Mouse (Mus musculus): Measurements from ENCODE around the gene Cfap206. TPM values are rescaled to one million over a fixed set of nuclear protein-coding genes. Genes with fewer than 3 reads are reported as not detected.

Cfap206 gene
- polyA plus RNA-seq, 1 experiment from 2014 or later: 3.4 TPM

DNA sequence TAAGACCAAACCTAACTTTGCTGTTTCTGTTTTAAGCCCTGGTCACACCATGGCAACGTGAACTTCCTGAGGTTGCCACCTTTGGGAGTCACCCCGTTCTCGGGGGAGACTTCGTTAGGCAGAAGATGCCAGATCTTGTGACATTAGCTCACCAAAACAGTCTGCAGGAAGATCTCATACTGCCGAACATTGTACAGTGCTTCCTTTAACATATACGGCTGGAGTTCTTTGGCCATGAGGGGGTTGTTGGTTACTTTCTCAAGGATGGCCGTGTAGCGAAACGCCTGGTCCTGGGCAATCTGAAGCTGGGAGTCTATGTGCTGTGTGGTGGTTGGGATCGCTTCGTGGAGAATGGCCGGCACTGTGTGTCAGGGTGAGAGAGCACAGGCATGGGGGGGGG is 10.6 kb downstream of the Cfap206 start:
- no peak overlapping the region for H3K27ac ChIP-seq (replicated peaks)
- no peaks in the 10 kb centered on the region for H3K4me1 ChIP-seq (replicated peaks)
- no peak for ATAC-seq (ENCODE audit: low FRiP score, low read depth)
- no peak overlapping the region for H3K4me3 ChIP-seq
- H3K9ac ChIP-seq: no peak overlapping the region
- no peak overlapping the region for H3K4me2 ChIP-seq
- H3K9me3 ChIP-seq: no peaks in the 10 kb centered on the region
- 97% methylated on average over 12 of the region's 12 CpGs for WGBS
- no peaks in the 10 kb centered on the region for H3K36me3 ChIP-seq
- no peaks in the 10 kb centered on the region for H3K27me3 ChIP-seq

DNA sequence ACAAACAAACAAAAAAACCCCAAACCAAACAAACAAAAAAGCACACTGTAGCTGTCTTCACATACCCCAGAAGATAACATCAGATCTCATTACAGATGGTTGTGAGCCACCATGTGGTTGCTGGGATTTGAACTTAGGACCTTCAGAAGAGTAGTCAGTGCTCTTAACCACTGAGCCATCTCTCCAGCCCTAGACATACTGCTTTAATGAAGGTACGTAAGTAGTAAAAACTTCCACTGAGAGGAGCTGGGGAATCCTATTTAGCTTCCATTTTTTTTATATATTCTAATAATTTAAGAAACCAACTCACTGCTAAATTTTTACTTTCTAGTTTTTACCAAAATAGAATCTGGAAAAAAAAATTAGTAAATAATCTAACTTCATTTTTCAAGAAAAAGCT is 14.9 kb downstream of the Cfap206 start:
- Histone ChIP-seq H3K27ac (replicated peaks) (no peak overlapping the region), H3K4me3 (no peak overlapping the region), H3K36me3 (no peaks in the 10 kb centered on the region), H3K27me3 (no peaks in the 10 kb centered on the region), H3K4me2 (no peak overlapping the region), H3K9ac (no peak overlapping the region), H3K4me1 (replicated peaks) (no peaks in the 10 kb centered on the region), H3K9me3 (no peaks in the 10 kb centered on the region)
- WGBS: 93% methylated on average over 1 of the region's 1 CpGs
- ATAC-seq (ENCODE audit: low FRiP score, low read depth): no peak

DNA sequence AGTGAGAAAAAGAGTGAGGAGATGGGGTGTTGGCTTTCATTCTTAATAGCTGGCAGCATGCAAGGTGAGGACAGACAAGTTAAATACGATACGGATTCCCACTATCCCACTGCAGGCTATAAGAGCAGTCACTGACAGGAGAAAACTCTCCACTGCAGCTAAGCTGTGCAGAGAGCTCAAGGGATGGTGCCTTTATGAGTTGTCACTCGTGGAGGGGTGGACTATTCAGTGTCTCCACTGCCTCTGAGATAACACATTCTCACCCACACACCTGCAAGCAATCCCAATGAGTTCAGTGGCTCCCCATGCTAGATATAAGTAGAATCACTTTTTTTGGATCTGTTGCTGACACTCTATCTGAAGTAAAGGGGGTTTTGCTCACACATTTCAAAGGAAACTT is 21.9 kb downstream of the Cfap206 start:
- ATAC-seq (ENCODE audit: low FRiP score, low read depth): no peak
- H3K4me3 ChIP-seq: no peak overlapping the region
- H3K4me1 ChIP-seq (replicated peaks): no peaks in the 10 kb centered on the region
- H3K9ac ChIP-seq: no peak overlapping the region
- no peak overlapping the region for H3K27ac ChIP-seq (replicated peaks)
- no peaks in the 10 kb centered on the region for H3K27me3 ChIP-seq
- H3K9me3 ChIP-seq: no peaks in the 10 kb centered on the region
- 89% methylated on average over 3 of the region's 3 CpGs for WGBS
- no peak overlapping the region for H3K4me2 ChIP-seq
- H3K36me3 ChIP-seq: no peaks in the 10 kb centered on the region

DNA sequence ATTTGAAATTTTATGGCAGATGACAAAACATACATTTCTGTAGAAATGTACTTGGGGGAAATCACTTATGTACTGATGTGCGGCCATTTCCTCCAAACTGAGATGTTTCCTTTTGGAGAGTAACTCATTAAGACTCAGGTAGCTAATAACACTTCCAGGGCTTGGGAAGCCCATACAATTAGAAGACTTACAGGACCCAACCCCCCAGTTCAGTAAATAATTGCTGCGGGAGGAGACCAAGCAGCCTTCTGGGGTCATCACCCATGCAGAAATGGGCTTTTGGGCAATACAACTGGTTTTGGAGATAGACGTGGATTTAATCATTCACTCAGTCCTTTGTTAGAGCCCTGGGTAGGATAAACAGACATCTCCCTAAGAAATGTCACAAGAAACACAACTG is 22.8 kb downstream of the Cfap206 start:
- H3K27me3 ChIP-seq: no peaks in the 10 kb centered on the region
- H3K9ac ChIP-seq: no peak overlapping the region
- no peak overlapping the region for H3K4me2 ChIP-seq
- no peaks in the 10 kb centered on the region for H3K36me3 ChIP-seq
- WGBS: 74% methylated on average over 3 of the region's 3 CpGs
- no peak for ATAC-seq (ENCODE audit: low FRiP score, low read depth)
- H3K4me3 ChIP-seq: no peak overlapping the region
- no peak overlapping the region for H3K27ac ChIP-seq (replicated peaks)
- H3K4me1 ChIP-seq (replicated peaks): no peaks in the 10 kb centered on the region
- no peaks in the 10 kb centered on the region for H3K9me3 ChIP-seq

DNA sequence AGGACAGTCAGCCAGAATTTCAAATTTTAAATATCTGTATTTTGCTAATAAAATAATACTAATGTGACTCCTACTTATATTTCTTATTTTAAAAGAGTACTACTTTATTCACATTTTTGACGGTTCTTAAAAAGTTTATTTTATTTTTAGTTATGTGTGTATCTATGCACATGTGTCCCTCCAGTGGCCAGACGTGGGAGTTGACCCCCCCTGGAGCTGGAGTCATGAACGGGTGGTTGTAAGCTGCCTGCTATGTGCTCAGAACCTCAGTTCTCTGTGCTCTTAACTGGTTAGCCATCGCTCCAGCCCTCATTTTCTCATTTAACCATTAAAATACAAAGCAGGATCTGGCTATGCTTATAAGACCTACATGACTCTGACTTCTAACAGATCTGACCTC is 27.0 kb downstream of the Cfap206 start:
- Histone ChIP-seq H3K9me3 (no peaks in the 10 kb centered on the region), H3K27me3 (no peaks in the 10 kb centered on the region), H3K9ac (no peak overlapping the region), H3K36me3 (no peaks in the 10 kb centered on the region), H3K4me3 (no peak overlapping the region), H3K27ac (replicated peaks) (no peak overlapping the region), H3K4me1 (replicated peaks) (no peaks in the 10 kb centered on the region), H3K4me2 (no peak overlapping the region)
- 72% methylated on average over 4 of the region's 4 CpGs for WGBS
- ATAC-seq (ENCODE audit: low FRiP score, low read depth): no peak

DNA sequence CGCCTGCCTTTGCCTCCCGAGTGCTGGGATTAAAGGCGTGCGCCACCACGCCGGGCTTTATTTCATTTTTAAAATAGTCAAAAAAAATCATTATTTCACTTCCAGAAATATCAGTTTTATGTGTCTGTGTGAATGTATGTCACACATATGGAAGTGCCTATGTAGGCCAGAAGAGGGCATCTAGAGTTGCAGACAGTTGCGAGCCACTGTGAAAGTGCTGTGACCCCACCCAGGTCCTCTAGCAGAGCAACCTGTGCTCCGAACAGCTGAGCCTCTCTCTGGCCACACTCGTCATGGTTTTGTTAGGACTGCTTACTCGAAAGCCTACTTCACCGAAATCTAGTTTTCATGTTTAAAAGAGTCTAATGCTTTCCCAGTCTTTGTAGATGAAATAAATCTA is 27.8 kb downstream of the Cfap206 start:
- Histone ChIP-seq H3K4me3 (no peak overlapping the region), H3K4me1 (replicated peaks) (no peaks in the 10 kb centered on the region), H3K4me2 (no peak overlapping the region), H3K27me3 (no peaks in the 10 kb centered on the region), H3K27ac (replicated peaks) (no peak overlapping the region), H3K36me3 (no peaks in the 10 kb centered on the region), H3K9me3 (no peaks in the 10 kb centered on the region), H3K9ac (no peak overlapping the region)
- WGBS: 98% methylated on average over 11 of the region's 11 CpGs
- ATAC-seq (ENCODE audit: low FRiP score, low read depth): no peak

DNA sequence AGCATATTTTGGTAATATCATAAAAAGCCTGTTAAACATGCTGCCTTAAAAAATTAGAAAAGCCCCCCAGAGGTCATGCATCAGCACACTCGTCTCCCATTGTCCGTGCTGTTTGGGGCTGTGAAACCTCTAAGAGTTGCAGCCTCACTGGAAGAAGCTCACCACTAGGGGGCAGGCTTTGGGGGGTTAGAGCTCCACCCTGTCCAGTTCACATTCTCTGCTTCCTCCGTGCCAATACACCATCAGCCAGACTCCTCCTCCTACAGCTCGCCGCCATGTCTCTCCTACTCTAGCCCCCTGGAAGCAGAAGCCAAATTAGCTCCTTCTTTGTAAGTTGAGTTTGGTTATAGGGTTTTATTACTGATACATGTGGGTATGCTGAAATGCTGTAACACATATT is 28.5 kb downstream of the Cfap206 start:
- Histone ChIP-seq H3K9ac (no peak overlapping the region), H3K4me2 (no peak overlapping the region), H3K27ac (replicated peaks) (no peak overlapping the region), H3K9me3 (no peaks in the 10 kb centered on the region), H3K27me3 (no peaks in the 10 kb centered on the region), H3K36me3 (no peaks in the 10 kb centered on the region), H3K4me3 (no peak overlapping the region), H3K4me1 (replicated peaks) (no peaks in the 10 kb centered on the region)
- no peak for ATAC-seq (ENCODE audit: low FRiP score, low read depth)
- WGBS: 47% methylated on average over 5 of the region's 5 CpGs

DNA sequence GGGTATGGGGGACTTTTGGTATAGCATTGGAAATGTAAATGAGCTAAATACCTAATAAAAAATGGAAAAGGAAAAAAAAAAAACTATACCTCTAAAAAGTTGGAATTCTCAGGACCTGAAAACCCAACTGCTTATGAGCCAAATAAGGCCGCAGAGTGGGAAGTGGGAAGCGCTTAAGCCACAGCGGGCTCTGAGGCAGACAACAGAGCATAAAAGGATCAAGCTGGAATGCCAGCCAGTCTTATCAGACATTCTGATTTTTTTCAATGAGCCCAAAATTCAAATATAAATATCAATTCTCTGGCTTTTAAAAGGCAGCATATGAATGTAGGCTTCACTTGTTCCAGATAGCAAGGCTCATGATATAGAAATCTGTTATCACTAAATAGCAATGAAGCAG is 42.0 kb downstream of the Cfap206 start:
- Histone ChIP-seq H3K36me3 (no peaks in the 10 kb centered on the region), H3K4me1 (replicated peaks) (peaks cover 17% of the 10 kb centered on the region), H3K27me3 (no peaks in the 10 kb centered on the region), H3K27ac (replicated peaks) (peak overlapping the region; percentile 50; the same call in 1 of the 2 replicates), H3K4me2 (peak overlapping the region; percentile 59), H3K9ac (no peak overlapping the region), H3K4me3 (no peak overlapping the region), H3K9me3 (no peaks in the 10 kb centered on the region)
- 75% methylated on average over 3 of the region's 3 CpGs for WGBS
- no peak for ATAC-seq (ENCODE audit: low FRiP score, low read depth)

DNA sequence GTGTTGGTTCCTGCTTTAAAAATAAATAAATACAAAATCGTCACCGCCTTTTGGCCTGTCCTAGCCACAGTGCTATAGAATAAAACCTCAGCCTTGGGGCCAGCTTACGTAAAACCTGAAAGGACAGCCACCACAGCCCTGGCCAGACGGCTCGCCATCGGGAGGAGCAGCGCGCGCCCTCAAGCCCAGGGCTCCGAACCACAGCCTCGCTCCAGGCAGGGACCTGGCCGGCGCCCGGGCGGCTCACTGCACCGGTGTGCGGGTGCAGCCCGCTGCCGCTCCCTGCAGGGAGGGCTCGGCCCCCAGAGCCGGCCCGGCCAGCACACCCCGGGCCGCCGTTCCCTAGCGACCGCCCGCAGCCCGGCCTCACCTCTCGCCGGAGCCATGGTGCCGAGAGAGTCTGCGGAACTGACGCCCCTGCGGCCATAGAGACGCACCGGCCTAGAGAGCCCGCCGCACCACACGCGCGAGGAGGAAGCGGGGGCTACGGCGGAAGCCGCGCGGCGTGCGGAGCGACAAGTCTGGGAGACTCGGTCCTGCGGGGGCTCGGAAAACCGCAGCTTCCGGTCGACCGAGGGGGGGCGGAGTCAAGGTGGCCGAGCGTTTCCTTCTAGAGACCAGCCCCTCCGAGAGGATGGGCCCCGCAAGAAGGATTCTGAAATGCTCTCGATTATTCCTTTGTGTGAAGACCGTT is 43.0 kb downstream of the Cfap206 start, which contains the start of gene Slc35a1:
TSS of gene Slc35a1 (minus strand) at position 565 of the 694 bp plus-strand sequence.
- Histone ChIP-seq H3K4me1 (replicated peaks) (peaks cover 17% of the 10 kb centered on the region), H3K36me3 (peaks cover 9% of the 10 kb centered on the region), H3K4me2 (peak within 1 kb of the TSS; percentile 59), H3K27ac (replicated peaks) (peak within 1 kb of the TSS; percentile 98), H3K4me3 (peak within 1 kb of the TSS; percentile 98), H3K27me3 (no peaks in the 10 kb centered on the region), H3K9ac (peak within 1 kb of the TSS; percentile 99), H3K9me3 (no peaks in the 10 kb centered on the region)
- peak; percentile 99 for ATAC-seq (ENCODE audit: low FRiP score, low read depth)
- under 1% methylated on average over 65 of the region's 65 CpGs for WGBS

DNA sequence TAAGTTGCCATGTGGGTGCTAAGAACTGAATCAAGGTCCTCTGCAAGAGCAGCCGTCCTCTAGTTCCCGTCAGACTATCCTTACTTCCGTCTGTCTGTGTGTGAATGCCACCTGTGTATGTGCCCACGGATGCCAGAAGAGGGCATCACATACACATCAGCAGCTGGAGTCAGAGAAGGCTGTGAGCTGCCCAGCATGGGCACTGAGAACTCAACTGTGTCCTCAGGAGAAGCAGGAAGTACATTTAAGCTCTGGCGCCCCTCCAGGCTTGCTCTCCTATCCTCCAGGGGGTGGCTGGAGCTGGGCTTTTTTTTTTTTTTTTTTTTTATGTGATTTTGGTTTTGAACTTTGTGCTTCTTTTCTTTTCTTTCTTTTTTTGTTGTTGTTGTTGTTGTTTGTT is 49.5 kb downstream of the Cfap206 start:
- Histone ChIP-seq H3K27me3 (no peaks in the 10 kb centered on the region), H3K27ac (replicated peaks) (no peak overlapping the region), H3K4me1 (replicated peaks) (peaks cover 4% of the 10 kb centered on the region; the same call in 1 of the 2 replicates), H3K9me3 (no peaks in the 10 kb centered on the region), H3K4me2 (no peak overlapping the region), H3K36me3 (peaks cover 24% of the 10 kb centered on the region), H3K9ac (no peak overlapping the region), H3K4me3 (no peak overlapping the region)
- ATAC-seq (ENCODE audit: low FRiP score, low read depth): no peak
- WGBS: 90% methylated on average over 5 of the region's 5 CpGs

DNA sequence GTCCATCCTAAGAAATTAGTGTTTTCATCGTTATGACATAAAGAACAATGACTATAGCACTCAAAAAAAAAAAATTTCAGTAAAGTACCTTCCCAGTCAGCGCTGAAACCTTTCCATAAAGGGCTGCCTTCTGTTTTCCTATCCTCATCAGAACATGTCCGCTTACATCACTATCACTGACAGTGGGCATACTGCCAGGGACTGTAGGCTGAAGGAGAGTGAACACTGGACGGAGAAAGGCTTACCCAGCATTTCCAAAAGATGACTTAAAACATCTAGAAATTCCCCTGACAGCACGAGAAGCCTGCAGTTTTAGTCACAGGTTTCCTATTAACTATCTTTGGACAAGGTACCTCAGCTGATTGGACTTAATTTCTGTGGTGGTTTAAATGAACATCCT is 56.3 kb downstream of the Cfap206 start:
- H3K27me3 ChIP-seq: no peaks in the 10 kb centered on the region
- 92% methylated on average over 5 of the region's 5 CpGs for WGBS
- peaks cover 30% of the 10 kb centered on the region for H3K36me3 ChIP-seq
- ATAC-seq (ENCODE audit: low FRiP score, low read depth): no peak
- no peak overlapping the region for H3K4me3 ChIP-seq
- H3K4me2 ChIP-seq: no peak overlapping the region
- H3K27ac ChIP-seq (replicated peaks): no peak overlapping the region
- no peaks in the 10 kb centered on the region for H3K9me3 ChIP-seq
- no peak overlapping the region for H3K9ac ChIP-seq
- no peaks in the 10 kb centered on the region for H3K4me1 ChIP-seq (replicated peaks)

DNA sequence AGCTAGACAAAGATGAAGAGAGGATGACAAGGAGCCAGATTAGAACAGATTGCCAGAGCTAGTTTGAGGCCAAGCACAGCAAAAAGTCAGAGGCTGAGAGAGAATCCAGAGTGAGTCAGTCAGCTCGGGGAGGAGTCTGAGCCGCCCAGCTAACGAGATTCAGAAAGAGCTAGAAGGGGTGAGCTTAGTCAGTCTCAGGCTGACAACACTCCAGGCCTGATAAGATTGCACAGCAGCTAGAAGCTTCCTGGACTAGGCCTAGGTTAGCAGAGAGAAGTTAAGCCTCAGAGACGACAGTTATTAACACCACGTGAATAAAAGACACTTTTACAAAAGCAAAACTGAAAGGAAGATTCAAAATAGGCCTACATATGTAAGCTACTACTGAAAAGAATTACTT is 62.1 kb downstream of the Cfap206 start:
- Histone ChIP-seq H3K4me2 (no peak overlapping the region), H3K27me3 (no peaks in the 10 kb centered on the region), H3K27ac (replicated peaks) (no peak overlapping the region), H3K9me3 (no peaks in the 10 kb centered on the region), H3K4me3 (no peak overlapping the region), H3K9ac (no peak overlapping the region), H3K36me3 (peaks cover 55% of the 10 kb centered on the region), H3K4me1 (replicated peaks) (no peaks in the 10 kb centered on the region)
- WGBS: 94% methylated on average over 5 of the region's 5 CpGs
- ATAC-seq (ENCODE audit: low FRiP score, low read depth): no peak

DNA sequence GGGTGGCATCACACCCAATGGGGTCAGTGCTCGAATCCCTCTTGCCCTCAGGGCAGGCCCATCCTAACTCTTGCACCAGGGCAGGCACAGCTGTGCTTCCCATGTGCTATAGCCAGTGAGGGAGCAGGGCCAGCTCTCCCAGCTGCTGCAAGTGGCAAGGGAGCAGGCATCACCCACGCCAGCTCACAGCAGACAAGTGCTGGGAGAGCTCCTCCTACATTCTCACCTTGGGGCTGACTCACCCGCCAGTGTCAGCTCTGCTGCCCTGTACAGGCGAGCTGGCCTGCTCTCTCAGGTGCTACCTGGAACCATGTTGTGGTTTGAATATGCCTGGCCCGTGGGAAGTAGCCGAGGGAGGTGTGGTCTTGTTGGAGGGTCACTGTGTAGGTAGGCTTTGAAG is 68.1 kb downstream of the Cfap206 start:
- H3K4me2 ChIP-seq: no peak overlapping the region
- ATAC-seq (ENCODE audit: low FRiP score, low read depth): 0 out of 2 replicates have a peak, but pooled peaks have one; percentile 15
- H3K4me3 ChIP-seq: no peak overlapping the region
- no peaks in the 10 kb centered on the region for H3K27me3 ChIP-seq
- WGBS: 88% methylated on average over 6 of the region's 6 CpGs
- H3K9me3 ChIP-seq: no peaks in the 10 kb centered on the region
- H3K27ac ChIP-seq (replicated peaks): no peak overlapping the region
- H3K36me3 ChIP-seq: peaks cover 75% of the 10 kb centered on the region
- H3K4me1 ChIP-seq (replicated peaks): no peaks in the 10 kb centered on the region
- H3K9ac ChIP-seq: no peak overlapping the region
